Mouse (Mus musculus): ENCODE data around the gene Tpk1. TPM values are rescaled to one million over a fixed set of nuclear protein-coding genes. Genes with fewer than 3 reads are reported as not detected.

Tpk1 gene
- total and polyA plus RNA-seq, 3 experiments: 3.5 to 12.6 TPM; not detected in 1

DNA sequence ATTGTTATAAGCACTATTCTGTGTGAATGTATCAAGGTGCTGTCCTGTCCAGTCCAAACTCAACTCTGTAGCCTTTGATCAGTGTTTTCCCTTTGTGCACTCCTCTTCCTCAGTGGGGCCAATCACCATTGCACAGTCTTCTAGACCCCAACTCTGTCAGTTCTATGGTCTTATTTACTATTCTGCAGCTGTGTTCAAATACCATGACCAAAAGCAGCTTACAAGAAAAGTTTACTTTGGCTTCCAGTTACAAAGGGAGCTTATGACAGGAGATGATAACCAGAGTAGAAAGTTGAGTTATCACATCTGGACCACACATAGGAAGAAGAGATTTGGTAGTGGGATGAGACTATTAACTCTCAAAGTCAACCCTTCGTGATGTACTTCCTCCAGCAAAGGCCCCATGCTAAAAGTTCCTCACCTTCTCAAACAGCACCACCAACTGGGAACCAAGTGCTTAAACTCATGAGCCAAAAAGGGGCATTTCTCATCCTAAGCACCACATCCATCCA, 298.6 kb downstream of the Tpk1 start:
- Histone ChIP-seq H3K9me3 (replicated peaks; ENCODE audit: insufficient read depth, low read length) (no peaks in the 10 kb centered on the region), H3K4me3 (ENCODE audit: control insufficient read depth in 1 of 2, insufficient read depth in 1 of 2, low read depth in 2 of 2, low read length in 2 of 2) (no peak overlapping the region), H3K27ac (ENCODE audit: control insufficient read depth, low read depth, low read length) (no peak overlapping the region), H3K79me2 (ENCODE audit: control insufficient read depth, insufficient read depth, low read length, poor library complexity) (no peaks in the 10 kb centered on the region), H3K9ac (ENCODE audit: control insufficient read depth, low read depth, low read length, poor library complexity, severe bottlenecking) (no peak overlapping the region), H3K4me1 (ENCODE audit: control insufficient read depth in 1 of 2, insufficient read depth in 2 of 2, low read length in 2 of 2) (no peaks in the 10 kb centered on the region), H3K36me3 (ENCODE audit: control insufficient read depth in 1 of 2, insufficient read depth in 2 of 2, low read length in 2 of 2) (no peaks in the 10 kb centered on the region), H3K27me3 (ENCODE audit: control insufficient read depth in 1 of 2, insufficient read depth in 2 of 2, low read length in 2 of 2) (no peaks in the 10 kb centered on the region)
- no peak for DNase-seq (ENCODE audit: low read depth, low spot score)
- TF ChIP-seq SIN3A (IDR thresholded peaks at IDR 0.05; ENCODE audit: low read length): no peak
- TF ChIP-seq RAD21 (IDR thresholded peaks at IDR 0.05; ENCODE audit: low read depth, low read length): no peak
- TF ChIP-seq GATA1 (IDR thresholded peaks at IDR 0.05; ENCODE audit: low read depth, low read length): no peak
- TF ChIP-seq CHD1 (IDR thresholded peaks at IDR 0.05; ENCODE audit: low read depth, low read length): no peak
- no peak for TF ChIP-seq ZNF384 (IDR thresholded peaks at IDR 0.05; ENCODE audit: low read depth, low read length)
- no peak for TF ChIP-seq USF1 (IDR thresholded peaks at IDR 0.05; ENCODE audit: low read depth, low read length)
- TF ChIP-seq UBTF (IDR thresholded peaks at IDR 0.05; ENCODE audit: borderline replicate concordance, insufficient read depth, low read depth, low read length): no peak
- no peak for TF ChIP-seq ETS1 (IDR thresholded peaks at IDR 0.05; ENCODE audit: low read depth, low read length)
- TF ChIP-seq USF2 (IDR thresholded peaks at IDR 0.05; ENCODE audit: borderline replicate concordance in 1 of 2, insufficient read depth in 1 of 2, low read depth in 1 of 2, low read length in 2 of 2): no peak
- no peak for TF ChIP-seq MAFK (IDR thresholded peaks at IDR 0.05; ENCODE audit: borderline replicate concordance, low read depth, low read length)
- no peak for TF ChIP-seq KAT2A (conservative IDR thresholded peaks at IDR 0.05; ENCODE audit: low read depth, low read length)
- TF ChIP-seq ZKSCAN1 (IDR thresholded peaks at IDR 0.05; ENCODE audit: low read depth, low read length): no peak
- TF ChIP-seq NRF1 (IDR thresholded peaks at IDR 0.05; ENCODE audit: insufficient read depth, low read depth, low read length, poor library complexity, severe bottlenecking): no peak
- no peak for TF ChIP-seq ZMIZ1 (IDR thresholded peaks at IDR 0.05; ENCODE audit: low read depth, low read length)
- TF ChIP-seq TBP (IDR thresholded peaks at IDR 0.05; ENCODE audit: low read depth, low read length): no peak
- TF ChIP-seq POLR2AphosphoS5 (IDR thresholded peaks at IDR 0.05; ENCODE audit: borderline replicate concordance, low read depth, low read length): no peak
- TF ChIP-seq SMC3 (IDR thresholded peaks at IDR 0.05; ENCODE audit: low read depth, low read length): no peak
- TF ChIP-seq HCFC1 (IDR thresholded peaks at IDR 0.05; ENCODE audit: low read depth, low read length): no peak
- no peak for TF ChIP-seq POLR2A (IDR thresholded peaks at IDR 0.05; ENCODE audit: control insufficient read depth in 1 of 2, insufficient read depth in 1 of 2, low read depth in 1 of 2, low read length in 2 of 2, poor library complexity in 1 of 2)
- no peak for TF ChIP-seq JUND (IDR thresholded peaks at IDR 0.05; ENCODE audit: low read depth, low read length)

DNA sequence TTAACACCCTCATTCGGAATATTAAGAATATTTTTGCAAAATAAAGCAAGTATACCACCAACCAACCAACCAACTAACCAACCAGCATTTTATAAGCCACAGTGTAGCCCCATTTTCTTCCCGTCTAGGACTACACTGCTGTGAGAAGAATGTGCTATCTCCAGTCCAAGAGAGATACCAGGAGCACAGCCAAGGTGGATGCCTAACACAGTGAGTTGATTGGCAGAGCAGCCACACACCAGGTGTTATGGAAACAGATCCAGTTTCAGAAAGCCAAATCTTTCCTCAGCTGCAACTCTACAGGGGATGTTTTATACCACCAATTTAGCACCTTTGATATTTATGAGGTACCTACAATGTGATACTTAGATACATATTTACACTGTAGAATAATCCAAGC, 299.1 kb downstream of the Tpk1 start:
- no peaks in the 10 kb centered on the region for H3K4me1 ChIP-seq (ENCODE audit: control insufficient read depth in 1 of 2, insufficient read depth in 2 of 2, low read length in 2 of 2)
- H3K79me2 ChIP-seq (ENCODE audit: control insufficient read depth, insufficient read depth, low read length, poor library complexity): no peaks in the 10 kb centered on the region
- TF ChIP-seq ETS1 (IDR thresholded peaks at IDR 0.05; ENCODE audit: low read depth, low read length): no peak
- TF ChIP-seq MAX (IDR thresholded peaks at IDR 0.05; ENCODE audit: low read length): no peak
- no peak for TF ChIP-seq MEF2A (IDR thresholded peaks at IDR 0.05; ENCODE audit: extremely low read depth, insufficient replicate concordance, low read depth, low read length, poor library complexity, severe bottlenecking)
- TF ChIP-seq SIN3A (IDR thresholded peaks at IDR 0.05; ENCODE audit: low read length): no peak
- no peak for TF ChIP-seq GATA1 (IDR thresholded peaks at IDR 0.05; ENCODE audit: low read depth, low read length)
- TF ChIP-seq CHD1 (IDR thresholded peaks at IDR 0.05; ENCODE audit: low read depth, low read length): no peak
- TF ChIP-seq GABPA (IDR thresholded peaks at IDR 0.05; ENCODE audit: low read depth, low read length): no peak
- TF ChIP-seq ZMIZ1 (IDR thresholded peaks at IDR 0.05; ENCODE audit: low read depth, low read length): no peak
- no peak for TF ChIP-seq MAZ (IDR thresholded peaks at IDR 0.05; ENCODE audit: low read depth, low read length)
- no peak for TF ChIP-seq POLR2AphosphoS5 (IDR thresholded peaks at IDR 0.05; ENCODE audit: borderline replicate concordance, low read depth, low read length)
- no peak for TF ChIP-seq ZNF384 (IDR thresholded peaks at IDR 0.05; ENCODE audit: low read depth, low read length)
- TF ChIP-seq ZKSCAN1 (IDR thresholded peaks at IDR 0.05; ENCODE audit: low read depth, low read length): no peak
- TF ChIP-seq MXI1 (IDR thresholded peaks at IDR 0.05; ENCODE audit: low read depth, low read length): no peak
- no peak for TF ChIP-seq ZC3H11A (IDR thresholded peaks at IDR 0.05; ENCODE audit: low read depth, low read length)
- no peaks in the 10 kb centered on the region for H3K9me3 ChIP-seq (replicated peaks; ENCODE audit: insufficient read depth, low read length)
- H3K9ac ChIP-seq (ENCODE audit: control insufficient read depth, low read depth, low read length, poor library complexity, severe bottlenecking): no peak overlapping the region
- no peak overlapping the region for H3K4me3 ChIP-seq (ENCODE audit: control insufficient read depth in 1 of 2, insufficient read depth in 1 of 2, low read depth in 2 of 2, low read length in 2 of 2)
- H3K36me3 ChIP-seq (ENCODE audit: control insufficient read depth in 1 of 2, insufficient read depth in 2 of 2, low read length in 2 of 2): no peaks in the 10 kb centered on the region
- no peaks in the 10 kb centered on the region for H3K27me3 ChIP-seq (ENCODE audit: control insufficient read depth in 1 of 2, insufficient read depth in 2 of 2, low read length in 2 of 2)
- no peak overlapping the region for H3K27ac ChIP-seq (ENCODE audit: control insufficient read depth, low read depth, low read length)
- no peak for DNase-seq (ENCODE audit: low read depth, low spot score)
